Mouse (Mus musculus) bone marrow, adult 2 months (tissue): ENCODE data around the gene Poglut1.

ENCODE experiments used
- CTCF ChIP-seq: fragments of 200-500 bp; IDR thresholded peaks from 2 replicates; pipeline ENCODE4 v1.5.1; 2011; ENCODE audit warnings: low read length, control low read depth; ENCODE audit not compliant: control insufficient read depth, insufficient read depth
- POLR2A ChIP-seq: fragments of 200-500 bp; IDR thresholded peaks from 2 replicates; pipeline ENCODE4 v1.6.1; 2011; ENCODE audit warnings: low read depth, mild to moderate bottlenecking, control low read depth, low read length, borderline replicate concordance; ENCODE audit not compliant: control insufficient read depth

DNA sequence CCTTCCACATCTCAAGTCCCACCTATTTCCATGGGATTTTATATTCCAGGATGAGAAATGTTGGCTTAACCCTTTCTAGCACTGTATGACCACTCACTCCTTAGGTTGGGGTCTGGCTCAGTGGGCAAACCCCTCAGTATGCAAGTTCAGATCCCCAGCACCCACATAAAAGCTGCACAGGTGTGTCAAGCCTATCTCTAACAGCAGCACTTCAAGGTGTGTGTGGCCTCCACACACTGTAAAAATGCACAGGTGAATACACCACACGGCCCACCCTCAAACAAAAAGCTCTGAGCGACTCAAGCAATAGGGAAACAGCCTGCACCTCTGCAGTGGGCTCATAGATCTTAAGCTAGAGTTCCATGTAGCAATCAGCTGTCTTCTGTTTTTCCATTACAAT lies 46.0 kb upstream of the Poglut1 start:
- TF ChIP-seq POLR2A = no peak
- no peak for TF ChIP-seq CTCF
